Mouse (Mus musculus): ENCODE data around the gene Slc2a13.

DNA sequence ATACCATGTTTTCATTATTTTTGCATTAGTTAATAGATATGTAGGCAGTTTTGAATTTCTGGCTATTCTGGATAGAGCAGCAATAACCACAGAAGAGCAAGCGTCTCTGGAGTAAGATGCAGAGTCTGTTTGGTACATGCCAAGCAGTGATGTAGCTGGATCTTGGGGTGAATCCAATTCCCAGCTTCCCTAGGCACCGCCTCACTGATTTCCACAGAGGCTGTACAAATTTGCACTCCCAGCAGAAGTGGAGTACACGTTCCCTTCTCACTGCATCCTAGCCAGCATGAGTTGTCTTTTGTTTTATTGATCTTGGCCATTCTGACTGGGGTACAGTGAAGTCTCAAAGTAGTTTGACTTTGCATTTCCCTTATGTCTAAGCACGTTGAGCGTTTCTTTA, 291.5 kb downstream of the Slc2a13 start:
- TF ChIP-seq CTCF (IDR thresholded peaks at IDR 0.05; ENCODE audit: low read depth) (no peak), EP300 (IDR thresholded peaks at IDR 0.05; ENCODE audit: low read depth) (no peak)
